In the genomic region with DNA sequence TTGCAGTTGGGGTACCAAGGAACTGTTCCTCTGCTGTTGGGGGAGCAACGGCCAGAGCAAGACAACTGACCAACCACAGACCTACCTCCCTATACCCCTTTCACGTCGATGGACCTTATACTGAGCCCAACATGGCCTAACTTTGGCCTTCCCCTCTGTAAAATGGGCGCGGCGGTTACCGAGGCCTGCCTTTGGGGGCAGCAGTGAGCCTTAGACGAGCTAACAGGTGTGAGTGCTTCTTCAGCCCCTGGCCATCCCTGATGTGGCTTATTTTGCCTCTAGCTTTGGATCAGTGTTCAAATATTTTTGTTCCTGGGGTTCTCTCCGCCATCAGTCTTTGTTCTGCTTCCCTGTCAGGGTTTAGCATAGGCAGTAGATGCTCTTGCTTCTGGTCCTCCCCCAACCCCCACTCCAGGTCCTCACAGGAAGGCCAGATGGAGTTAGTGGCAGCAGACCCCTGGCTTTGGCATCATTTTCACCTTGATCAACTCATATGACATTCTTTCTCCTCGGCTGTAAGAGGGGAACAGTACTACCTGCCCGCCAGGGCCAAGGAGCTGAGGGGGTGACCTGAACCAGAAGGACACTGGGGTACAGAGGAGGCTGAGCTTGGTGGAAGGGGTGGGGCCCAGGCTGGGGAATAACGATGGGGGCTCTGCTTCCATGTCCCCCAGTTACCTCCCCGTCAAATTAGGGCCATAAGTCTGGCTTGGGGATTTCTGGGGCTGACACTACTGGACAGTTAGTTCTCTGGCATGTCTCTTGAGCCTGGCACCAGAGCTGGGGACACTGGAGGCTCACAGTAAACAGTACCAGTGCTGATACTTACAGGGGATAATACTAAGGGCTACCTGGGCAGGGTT, we compare ENCODE assay signal across 12 mouse cellular contexts. TPM values are rescaled to one million over a fixed set of nuclear protein-coding genes. Genes with fewer than 3 reads are reported as not detected.
DNase-seq lines count a peak whose midpoint lies in the region; ATAC-seq and TF ChIP-seq lines count a peak whose summit lies in the region.
"Had no signal": no experiment of that assay in that cellular context is flagged by ENCODE, and none has a peak within 500 bp of the region (broad histone marks: within the 10 kb centered on the region; RNA-seq: fewer than 3 reads in every experiment).

No protein-coding gene starts in this region.

- no peaks in the 10 kb centered on the region for H3K36me3 ChIP-seq in intestine, postnatal 0 days (ENCODE audit: control insufficient read depth, insufficient read depth)
- H3K36me3 ChIP-seq in intestine, embryonic 15.5 days: no peaks in the 10 kb centered on the region
- H3K36me3 ChIP-seq: heart, embryonic 13.5 days; liver, embryonic 13.5 days had no signal

- H3K4me2 ChIP-seq in intestine, postnatal 0 days (replicated peaks; ENCODE audit: low read depth): no peak overlapping the region
- no peak overlapping the region for H3K4me2 ChIP-seq in intestine, embryonic 15.5 days (replicated peaks)
- H3K4me2 ChIP-seq: heart, embryonic 13.5 days; liver, embryonic 13.5 days had no signal

- H3K9ac ChIP-seq in intestine, postnatal 0 days (ENCODE audit: low read depth, low read length): no peak overlapping the region
- no peak overlapping the region for H3K9ac ChIP-seq in intestine, embryonic 15.5 days
- H3K9ac ChIP-seq: heart, embryonic 13.5 days; liver, embryonic 13.5 days had no signal

- DNase-seq in thymus, postnatal 4 days: peak; percentile 55
- no peak for DNase-seq in thymus, adult 18-20 months
- peak; percentile 64 to 79 for DNase-seq in cerebellum, postnatal 25 days
- DNase-seq in adrenal gland, adult (ENCODE audit: inconsistent age in 2 of 2, low spot score in 1 of 2): no peak
- no peak for DNase-seq in heart, adult 11 months
- DNase-seq in retina, postnatal 1 day: no peak
- DNase-seq: adrenal gland, adult 8-10 months; liver, embryonic 13.5 days; right cerebral cortex, adult 18-20 months had no signal

- H3K27me3 ChIP-seq in intestine, postnatal 0 days (replicated peaks; ENCODE audit: control insufficient read depth, insufficient read depth, low read length): peaks cover 80% of the 10 kb centered on the region
- peaks cover 93% of the 10 kb centered on the region for H3K27me3 ChIP-seq in intestine, embryonic 15.5 days (replicated peaks)

- H3K9me3 ChIP-seq in intestine, postnatal 0 days (ENCODE audit: control insufficient read depth): no peaks in the 10 kb centered on the region
- no peaks in the 10 kb centered on the region for H3K9me3 ChIP-seq in intestine, embryonic 15.5 days
- H3K9me3 ChIP-seq: heart, embryonic 13.5 days; liver, embryonic 13.5 days had no signal

- H3K27ac ChIP-seq in intestine, postnatal 0 days (ENCODE audit: low read depth, low read length): no peak overlapping the region
- H3K27ac ChIP-seq in intestine, embryonic 15.5 days: no peak overlapping the region
- H3K27ac ChIP-seq: heart, embryonic 13.5 days; liver, embryonic 13.5 days had no signal

- no peak for ATAC-seq in intestine, postnatal 0 days
- no peak for ATAC-seq in intestine, embryonic 15.5 days

- H3K4me1 ChIP-seq in intestine, postnatal 0 days (replicated peaks; ENCODE audit: control insufficient read depth, insufficient read depth, low read length): peaks cover 4% of the 10 kb centered on the region; the same call in 1 of the 2 replicates
- H3K4me1 ChIP-seq in intestine, embryonic 15.5 days (replicated peaks): peaks cover 24% of the 10 kb centered on the region

- H3K4me3 ChIP-seq in intestine, postnatal 0 days (ENCODE audit: low read depth, low read length): no peak overlapping the region
- H3K4me3 ChIP-seq in intestine, embryonic 15.5 days (replicated peaks): no peak overlapping the region
- H3K4me3 ChIP-seq: heart, embryonic 13.5 days; liver, embryonic 13.5 days had no signal

- 20% methylated on average over 13 of the region's 13 CpGs for WGBS in intestine, postnatal 0 days
- WGBS in intestine, embryonic 15.5 days: 15% methylated on average over 13 of the region's 13 CpGs

- TF ChIP-seq CTCF in intestine, postnatal 0 days (IDR thresholded peaks at IDR 0.05; ENCODE audit: low read depth): peak; percentile 62

RNA-seq across cellular contexts. Expression of gene Neurod2, which starts 7.0 kb away (rescaled TPM):
- 0.07 TPM in 1 of 2 replicates, not detected in the other for polyA plus RNA-seq in intestine, postnatal 0 days (2015; fragmentation: Nextera tagmentation; extraction: Ambion mirVana)
- 0.09 TPM in 2 replicates for polyA plus RNA-seq in intestine, embryonic 15.5 days (2015; fragmentation: Nextera tagmentation; extraction: Ambion mirVana)
- polyA plus RNA-seq: heart, embryonic 13.5 days; liver, embryonic 13.5 days had no signal

RNA-seq across cellular contexts. Expression of gene Ppp1r1b, which starts 11.7 kb away (rescaled TPM):
- polyA plus RNA-seq in intestine, postnatal 0 days (2015; fragmentation: Nextera tagmentation; extraction: Ambion mirVana): 99.5 and 102 TPM in 2 replicates
- 52.2 and 68.9 TPM in 2 replicates for polyA plus RNA-seq in intestine, embryonic 15.5 days (2015; fragmentation: Nextera tagmentation; extraction: Ambion mirVana)

RNA-seq across cellular contexts. Expression of gene Stard3, which starts 21.7 kb away (rescaled TPM):
- 29.0 and 30.1 TPM in 2 replicates for polyA plus RNA-seq in intestine, postnatal 0 days (2015; fragmentation: Nextera tagmentation; extraction: Ambion mirVana)
- polyA plus RNA-seq in intestine, embryonic 15.5 days (2015; fragmentation: Nextera tagmentation; extraction: Ambion mirVana): 39.4 and 39.7 TPM in 2 replicates

RNA-seq across cellular contexts. Expression of gene Tcap, which starts 47.1 kb away (rescaled TPM):
- 0.44 and 0.69 TPM in 2 replicates for polyA plus RNA-seq in intestine, postnatal 0 days (2015; fragmentation: Nextera tagmentation; extraction: Ambion mirVana)
- polyA plus RNA-seq in intestine, embryonic 15.5 days (2015; fragmentation: Nextera tagmentation; extraction: Ambion mirVana): 0.25 TPM in 1 of 2 replicates, not detected in the other

RNA-seq across cellular contexts. Expression of gene Pnmt, which starts 49.8 kb away (rescaled TPM):
- not detected in 2 replicates for polyA plus RNA-seq in intestine, postnatal 0 days (2015; fragmentation: Nextera tagmentation; extraction: Ambion mirVana)
- polyA plus RNA-seq in intestine, embryonic 15.5 days (2015; fragmentation: Nextera tagmentation; extraction: Ambion mirVana): 0.19 TPM in 1 of 2 replicates, not detected in the other
- polyA plus RNA-seq: liver, embryonic 13.5 days had no signal

Comparison
In these comparisons a context has a peak if more than half of its experiments do, and no peak if none do; other contexts are left out.
1. DNase-seq: peak in thymus, postnatal 4 days (single experiment) and cerebellum, postnatal 25 days (2 of 2); none in thymus, adult 18-20 months (0 of 2), adrenal gland, adult (0 of 2), heart, adult 11 months (single experiment) and retina, postnatal 1 day (single experiment).